Mouse (Mus musculus): ENCODE measurements at regions not wholly inside any gene's neighbourhood (a gene's known extent, or its start where the extent isn't known, plus 50 kb on each side); places are given as distances from the start of the nearest gene placed in this dataset.

GRCm38 (mm10) chr13:60019291-60020174 lies 157.6 kb downstream of the Gas1 start:
- H3K27me3 ChIP-seq (ENCODE audit: control insufficient read depth, insufficient read depth, low read length): no peaks in the 10 kb centered on the region
- no peak overlapping the region for H3K9ac ChIP-seq (replicated peaks; ENCODE audit: low read depth, low read length)

GRCm38 (mm10) chr13:60015854-60016366 lies 161.3 kb downstream of the Gas1 start:
- Histone ChIP-seq H3K27ac (ENCODE audit: low read depth) (peak overlapping the region; percentile 30), H3K4me1 (ENCODE audit: control insufficient read depth, insufficient read depth) (peaks cover 8% of the 10 kb centered on the region; the same call in 1 of the 2 replicates), H3K4me2 (ENCODE audit: low read depth, low read length) (no peak overlapping the region), H3K27me3 (ENCODE audit: control insufficient read depth, insufficient read depth, low read length) (no peaks in the 10 kb centered on the region), H3K36me3 (replicated peaks; ENCODE audit: control insufficient read depth, insufficient read depth, low read length) (no peaks in the 10 kb centered on the region), H3K9ac (replicated peaks; ENCODE audit: low read depth, low read length) (no peak overlapping the region), H3K9me3 (replicated peaks; ENCODE audit: control insufficient read depth, low read length) (no peaks in the 10 kb centered on the region), H3K4me3 (ENCODE audit: low read depth, low read length) (no peak overlapping the region)
- 65% methylated on average over 8 of the region's 8 CpGs for WGBS
- ATAC-seq (ENCODE audit: insufficient read depth, low read depth) (peak; percentile 47), DNase-seq (ENCODE audit: low spot score) (peak; percentile 34)
- TF ChIP-seq CTCF (IDR thresholded peaks at IDR 0.05; ENCODE audit: low read depth) (no peak), EP300 (IDR thresholded peaks at IDR 0.05; ENCODE audit: low read depth) (no peak)

More at GRCm38 (mm10) chr13:60019291-60020174, 157.6 kb downstream of the Gas1 start:
- TF ChIP-seq EP300 (IDR thresholded peaks at IDR 0.05; ENCODE audit: low read depth): no peak
- no peak for TF ChIP-seq CTCF (IDR thresholded peaks at IDR 0.05; ENCODE audit: low read depth)
- no peak for ATAC-seq (ENCODE audit: insufficient read depth, low read depth)
- Histone ChIP-seq H3K36me3 (replicated peaks; ENCODE audit: control insufficient read depth, insufficient read depth, low read length) (no peaks in the 10 kb centered on the region), H3K4me3 (ENCODE audit: low read depth, low read length) (no peak overlapping the region), H3K9me3 (replicated peaks; ENCODE audit: control insufficient read depth, low read length) (no peaks in the 10 kb centered on the region), H3K27ac (ENCODE audit: low read depth) (peak overlapping the region; percentile 67), H3K4me2 (ENCODE audit: low read depth, low read length) (no peak overlapping the region), H3K4me1 (ENCODE audit: control insufficient read depth, insufficient read depth) (peaks cover 4% of the 10 kb centered on the region; the same call in 1 of the 2 replicates)
- peak; percentile 52 for DNase-seq (ENCODE audit: low spot score)
- 35% methylated on average over 13 of the region's 13 CpGs for WGBS

GRCm38 (mm10) chr13:60012046-60012813 lies 164.9 kb downstream of the Gas1 start:
- ATAC-seq (ENCODE audit: insufficient read depth, low read depth) (peak; percentile 15; the same call in 1 of the 2 replicates), DNase-seq (ENCODE audit: low spot score) (peak; percentile 16)
- Histone ChIP-seq H3K4me2 (ENCODE audit: low read depth, low read length) (no peak overlapping the region), H3K9ac (replicated peaks; ENCODE audit: low read depth, low read length) (no peak overlapping the region), H3K27ac (ENCODE audit: low read depth) (0 out of 2 replicates have a peak overlapping the region, but pooled peaks have one; percentile 1), H3K4me3 (ENCODE audit: low read depth, low read length) (no peak overlapping the region), H3K9me3 (replicated peaks; ENCODE audit: control insufficient read depth, low read length) (no peaks in the 10 kb centered on the region), H3K4me1 (ENCODE audit: control insufficient read depth, insufficient read depth) (peaks cover 17% of the 10 kb centered on the region), H3K36me3 (replicated peaks; ENCODE audit: control insufficient read depth, insufficient read depth, low read length) (no peaks in the 10 kb centered on the region), H3K27me3 (ENCODE audit: control insufficient read depth, insufficient read depth, low read length) (no peaks in the 10 kb centered on the region)
- TF ChIP-seq CTCF (IDR thresholded peaks at IDR 0.05; ENCODE audit: low read depth) (no peak), EP300 (IDR thresholded peaks at IDR 0.05; ENCODE audit: low read depth) (no peak)
- WGBS: 74% methylated on average over 16 of the region's 16 CpGs

GRCm38 (mm10) chr13:60011092-60011491 lies 166.1 kb downstream of the Gas1 start:
- DNase-seq (ENCODE audit: low spot score) (no peak), ATAC-seq (ENCODE audit: insufficient read depth, low read depth) (no peak)
- no peaks in the 10 kb centered on the region for H3K9me3 ChIP-seq (replicated peaks; ENCODE audit: control insufficient read depth, low read length)
- H3K27ac ChIP-seq (ENCODE audit: low read depth): no peak overlapping the region
- H3K36me3 ChIP-seq (replicated peaks; ENCODE audit: control insufficient read depth, insufficient read depth, low read length): no peaks in the 10 kb centered on the region
- H3K4me1 ChIP-seq (ENCODE audit: control insufficient read depth, insufficient read depth): peaks cover 20% of the 10 kb centered on the region
- WGBS: 64% methylated on average over 2 of the region's 2 CpGs
- no peak overlapping the region for H3K4me3 ChIP-seq (ENCODE audit: low read depth, low read length)
- TF ChIP-seq EP300 (IDR thresholded peaks at IDR 0.05; ENCODE audit: low read depth) (no peak), CTCF (IDR thresholded peaks at IDR 0.05; ENCODE audit: low read depth) (no peak)
- H3K27me3 ChIP-seq (ENCODE audit: control insufficient read depth, insufficient read depth, low read length): no peaks in the 10 kb centered on the region
- H3K9ac ChIP-seq (replicated peaks; ENCODE audit: low read depth, low read length): no peak overlapping the region
- H3K4me2 ChIP-seq (ENCODE audit: low read depth, low read length): no peak overlapping the region

- ATAC-seq (ENCODE audit: insufficient read depth, low read depth) (peak; percentile 91), DNase-seq (ENCODE audit: low spot score) (peak; percentile 91)
- no peak; the same call in 1 of the 2 replicates for TF ChIP-seq EP300 (IDR thresholded peaks at IDR 0.05; ENCODE audit: low read depth)
- no peak for TF ChIP-seq CTCF (IDR thresholded peaks at IDR 0.05; ENCODE audit: low read depth)
- Histone ChIP-seq H3K4me3 (ENCODE audit: low read depth, low read length) (no peak overlapping the region), H3K27me3 (ENCODE audit: control insufficient read depth, insufficient read depth, low read length) (no peaks in the 10 kb centered on the region), H3K4me1 (ENCODE audit: control insufficient read depth, insufficient read depth) (peaks cover 13% of the 10 kb centered on the region; the same call in 1 of the 2 replicates), H3K27ac (ENCODE audit: low read depth) (peak overlapping the region; percentile 95), H3K9me3 (replicated peaks; ENCODE audit: control insufficient read depth, low read length) (no peaks in the 10 kb centered on the region), H3K4me2 (ENCODE audit: low read depth, low read length) (no peak overlapping the region), H3K9ac (replicated peaks; ENCODE audit: low read depth, low read length) (no peak overlapping the region), H3K36me3 (replicated peaks; ENCODE audit: control insufficient read depth, insufficient read depth, low read length) (no peaks in the 10 kb centered on the region)
- 22% methylated on average over 7 of the region's 7 CpGs for WGBS
These were observed 169.6 kb downstream of the Gas1 start for GRCm38 (mm10) chr13:60007593-60007992.
